Mouse (Mus musculus) embryonic facial prominence, embryonic 11.5 days (tissue): ENCODE measurements at regions not wholly inside any gene's neighbourhood (a gene's known extent, or its start where the extent isn't known, plus 50 kb on each side); places are given as distances from the start of the nearest gene placed in this dataset.
A peak's percentile ranks its signal among the peaks of the same experiment; 100 is the strongest.

Experiments
- ATAC-seq: fragments of 200-750 bp; cut with Nextera tagmentation; replicated peaks from 2 replicates; pipeline ENCODE4 v1.8.0; 2017; ENCODE audit warnings: low read depth; ENCODE audit not compliant: insufficient number of reproducible peaks, low FRiP score, low TSS enrichment
- DNase-seq: peaks from one replicate; pipeline ENCODE4 v3.0.0-alpha.2; 2015; ENCODE audit warnings: low spot score
- H3K27ac ChIP-seq: fragments of 300-500 bp; sonication (generic); replicated peaks from 2 replicates; pipeline ENCODE4 v1.5.1; 2014; ENCODE audit warnings: mild to moderate bottlenecking, low read depth, low read length, control low read depth
- H3K27me3 ChIP-seq: fragments of 300-500 bp; sonication (generic); 2 replicates; pipeline ENCODE4 v1.6.1; 2014; ENCODE audit warnings: mild to moderate bottlenecking, low read length, moderate library complexity, mixed read lengths; ENCODE audit not compliant: control insufficient read depth, insufficient read depth
- H3K36me3 ChIP-seq: fragments of 300-500 bp; sonication (generic); replicated peaks from 2 replicates; pipeline ENCODE4 v1.6.1; 2014; ENCODE audit warnings: low read depth, mild to moderate bottlenecking, low read length, moderate library complexity, mixed read lengths; ENCODE audit not compliant: control insufficient read depth, insufficient read depth
- H3K4me1 ChIP-seq: fragments of 300-500 bp; sonication (generic); 2 replicates; pipeline ENCODE4 v1.6.1; 2014; ENCODE audit warnings: low read length, mixed read lengths; ENCODE audit not compliant: control insufficient read depth, insufficient read depth
- H3K4me2 ChIP-seq: fragments of 300-500 bp; sonication (generic); 2 replicates; pipeline ENCODE4 v1.6.1; 2014; ENCODE audit warnings: low read depth, mild to moderate bottlenecking, control low read depth, low read length, moderate library complexity
- H3K4me3 ChIP-seq: fragments of 300-500 bp; sonication (generic); 2 replicates; pipeline ENCODE4 v1.5.1; 2014; ENCODE audit warnings: low read depth, low read length, control low read depth
- H3K9ac ChIP-seq: fragments of 300-500 bp; sonication (generic); replicated peaks from 2 replicates; pipeline ENCODE4 v1.6.1; 2014; ENCODE audit warnings: mild to moderate bottlenecking, control low read depth, low read length
- H3K9me3 ChIP-seq: fragments of 300-500 bp; sonication (generic); replicated peaks from 2 replicates; pipeline ENCODE4 v1.6.1; 2016; ENCODE audit warnings: mild to moderate bottlenecking, low read length, inconsistent platforms, mixed read lengths; ENCODE audit not compliant: control insufficient read depth
- WGBS: fragments of 180-500 bp; shearing (Covaris S2); extraction: QIAGEN DNeasy Blood & Tissue Kit; methylation state at CpG from one replicate; pipeline ENCODE4 v1.1.7; 2014; 5-methylcytosine and 5-hydroxymethylcytosine counted together

DNA sequence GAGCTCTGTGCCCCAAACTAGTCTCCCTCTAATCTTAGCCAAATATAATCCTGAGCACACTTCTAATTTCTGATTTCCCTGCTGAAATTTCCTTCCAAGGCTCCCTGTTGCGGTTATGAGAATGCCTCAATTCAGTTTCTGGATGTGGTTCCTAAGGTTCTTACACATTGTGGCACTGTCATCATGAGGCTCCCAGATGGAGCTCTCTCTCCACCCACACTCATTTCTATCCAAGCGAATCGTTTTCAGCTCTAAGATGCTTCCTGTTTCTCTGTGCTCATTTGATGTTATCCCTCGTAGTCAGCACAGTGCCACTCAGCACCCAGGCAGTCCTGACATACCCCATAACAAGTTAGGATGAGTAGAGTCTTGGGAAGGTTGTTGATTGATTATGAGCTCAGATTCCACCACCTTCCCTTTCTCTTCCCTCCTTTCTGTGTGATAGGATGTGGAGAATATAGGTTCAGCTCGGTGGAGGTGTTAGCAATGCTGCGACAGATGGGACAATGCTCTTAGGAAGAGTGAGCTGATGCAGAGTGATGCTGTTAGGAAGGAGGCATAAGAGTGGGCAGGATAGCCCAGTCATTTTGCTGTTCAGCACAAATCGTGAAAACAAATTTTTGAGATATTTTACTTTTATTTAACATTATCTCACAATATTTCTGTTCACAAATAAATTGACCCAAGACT is 808.7 kb upstream of the Zeb2 start:
- no peak overlapping the region for H3K4me2 ChIP-seq
- H3K9ac ChIP-seq: no peak overlapping the region
- no peaks in the 10 kb centered on the region for H3K36me3 ChIP-seq
- H3K4me1 ChIP-seq: no peaks in the 10 kb centered on the region
- no peak overlapping the region for H3K27ac ChIP-seq
- WGBS: 89% methylated on average over 7 of the region's 7 CpGs
- no peak overlapping the region for H3K4me3 ChIP-seq
- DNase-seq: no peak
- H3K9me3 ChIP-seq: no peaks in the 10 kb centered on the region
- ATAC-seq: no peak
- H3K27me3 ChIP-seq: no peaks in the 10 kb centered on the region

DNA sequence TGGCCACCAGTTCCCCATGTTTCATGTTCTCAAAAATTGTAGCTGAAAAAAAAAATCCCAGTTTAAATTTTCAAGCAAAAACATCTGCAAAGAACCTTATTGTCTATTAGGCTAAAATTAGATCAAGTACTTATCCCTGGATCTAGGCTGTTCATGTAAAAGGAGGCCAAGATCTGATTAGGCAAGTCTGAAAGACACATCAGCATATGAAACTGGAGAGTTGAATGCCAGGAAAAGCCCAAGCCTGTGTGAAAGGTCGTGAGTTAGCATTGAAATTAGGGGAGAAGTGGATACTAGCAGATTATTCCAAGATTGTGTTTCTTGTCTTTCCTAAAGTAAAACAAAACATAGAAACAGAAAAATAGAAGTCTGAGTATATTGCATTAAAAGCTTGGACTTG is 791.7 kb upstream of the Zeb2 start:
- Histone ChIP-seq H3K9ac (no peak overlapping the region), H3K27me3 (no peaks in the 10 kb centered on the region), H3K36me3 (no peaks in the 10 kb centered on the region), H3K4me2 (no peak overlapping the region), H3K9me3 (no peaks in the 10 kb centered on the region), H3K4me1 (no peaks in the 10 kb centered on the region), H3K4me3 (no peak overlapping the region), H3K27ac (no peak overlapping the region)
- DNase-seq (no peak), ATAC-seq (no peak)
- WGBS: 39% methylated on average over 1 of the region's 1 CpGs

DNA sequence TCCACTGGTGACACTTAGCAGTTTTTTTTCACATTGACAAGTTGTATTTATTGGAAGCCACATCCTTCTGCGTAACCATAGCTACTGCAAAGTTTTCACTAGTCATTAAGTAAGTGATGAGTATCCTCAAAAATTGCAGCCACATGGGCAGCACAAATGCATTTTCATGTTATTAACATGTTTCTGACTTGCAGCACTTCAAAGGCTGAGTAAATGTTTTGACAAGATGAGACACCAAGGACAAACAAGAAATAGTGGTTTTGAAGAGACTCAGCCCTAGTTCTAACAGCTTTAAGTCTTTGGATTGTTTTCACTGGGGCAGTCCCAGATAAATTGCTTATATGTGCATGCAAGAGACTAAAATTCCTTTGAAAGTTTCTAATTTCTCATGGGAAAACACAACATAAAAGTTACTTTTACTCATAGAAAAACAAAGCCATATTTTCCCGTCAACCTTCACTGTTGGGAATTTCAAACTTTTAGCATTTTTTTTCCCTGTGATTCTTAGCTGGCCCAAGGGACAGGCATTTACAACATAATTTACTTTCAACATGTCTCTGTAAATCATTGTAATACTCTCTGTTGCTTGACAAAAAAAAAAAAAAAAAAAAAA is 787.5 kb upstream of the Zeb2 start:
- Histone ChIP-seq H3K4me3 (no peak overlapping the region), H3K4me1 (no peaks in the 10 kb centered on the region), H3K4me2 (no peak overlapping the region), H3K27me3 (no peaks in the 10 kb centered on the region), H3K36me3 (no peaks in the 10 kb centered on the region), H3K9me3 (no peaks in the 10 kb centered on the region), H3K9ac (no peak overlapping the region), H3K27ac (no peak overlapping the region)
- DNase-seq: peak; percentile 15
- WGBS: 51% methylated on average over 2 of the region's 2 CpGs
- no peak for ATAC-seq

DNA sequence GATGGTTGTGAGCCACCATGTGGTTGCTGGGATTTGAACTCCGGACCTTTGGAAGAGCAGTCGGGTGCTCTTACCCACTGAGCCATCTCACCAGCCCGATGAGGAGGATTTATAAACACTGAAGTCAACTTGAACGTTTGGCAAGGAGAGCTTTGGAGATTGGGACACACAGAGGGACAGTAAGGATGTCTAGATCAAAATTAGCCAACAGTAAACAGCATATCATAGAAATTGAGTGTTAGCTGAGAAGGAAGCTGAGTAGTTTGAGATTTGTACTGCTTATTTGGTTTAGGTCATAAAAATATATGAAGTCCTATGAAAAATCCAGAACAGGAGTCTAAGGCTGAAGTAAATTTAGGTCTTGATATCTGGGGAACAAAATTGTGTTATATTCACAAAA is 786.9 kb upstream of the Zeb2 start:
- Histone ChIP-seq H3K4me3 (no peak overlapping the region), H3K9me3 (no peaks in the 10 kb centered on the region), H3K36me3 (no peaks in the 10 kb centered on the region), H3K27ac (no peak overlapping the region), H3K27me3 (no peaks in the 10 kb centered on the region), H3K4me2 (no peak overlapping the region), H3K4me1 (no peaks in the 10 kb centered on the region), H3K9ac (no peak overlapping the region)
- DNase-seq (no peak), ATAC-seq (no peak)
- 88% methylated on average over 3 of the region's 4 CpGs for WGBS

DNA sequence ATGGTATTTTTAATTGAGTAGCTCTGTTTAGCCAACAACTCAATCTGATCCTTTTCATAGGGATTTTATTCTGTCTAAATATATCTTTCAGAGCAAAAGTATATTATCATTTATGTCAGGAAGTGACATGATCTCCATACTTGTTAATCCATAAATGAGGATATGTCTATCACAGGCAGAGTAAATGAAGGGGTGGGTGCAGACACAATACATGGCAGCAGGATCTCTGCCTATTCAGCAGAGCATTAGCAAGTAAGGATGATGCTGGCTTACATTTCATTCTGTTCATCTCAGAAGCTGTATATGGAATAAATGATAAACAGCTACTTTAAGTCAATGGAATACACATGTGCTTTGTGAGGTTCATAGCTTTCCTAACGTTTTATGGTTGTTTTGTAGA is 786.2 kb upstream of the Zeb2 start:
- DNase-seq (no peak), ATAC-seq (no peak)
- Histone ChIP-seq H3K9me3 (no peaks in the 10 kb centered on the region), H3K27me3 (no peaks in the 10 kb centered on the region), H3K27ac (no peak overlapping the region), H3K4me3 (no peak overlapping the region), H3K4me1 (no peaks in the 10 kb centered on the region), H3K4me2 (no peak overlapping the region), H3K9ac (no peak overlapping the region), H3K36me3 (no peaks in the 10 kb centered on the region)
- WGBS: 77% methylated on average over 1 of the region's 1 CpGs

DNA sequence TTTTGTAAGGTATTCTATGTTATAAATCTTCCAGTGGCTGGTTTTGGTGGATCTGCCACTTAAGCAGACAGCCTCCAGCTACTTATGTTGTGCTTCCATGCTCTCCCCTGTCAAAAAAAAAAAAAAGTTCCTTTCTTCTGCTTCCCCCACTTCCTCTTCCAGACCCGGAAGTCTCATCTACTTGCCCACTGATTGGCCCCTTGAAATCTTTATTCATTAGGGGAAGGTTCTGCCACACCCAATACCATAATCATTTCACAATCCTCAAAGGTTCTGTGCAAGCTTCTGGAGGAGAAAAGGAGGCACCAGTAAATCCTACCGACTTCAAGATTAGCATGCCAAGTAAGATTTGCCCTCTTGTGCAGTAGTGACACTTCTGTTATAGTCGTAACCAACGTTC is 784.7 kb upstream of the Zeb2 start:
- H3K4me3 ChIP-seq: no peak overlapping the region
- no peaks in the 10 kb centered on the region for H3K9me3 ChIP-seq
- H3K27ac ChIP-seq: no peak overlapping the region
- no peaks in the 10 kb centered on the region for H3K36me3 ChIP-seq
- DNase-seq (no peak), ATAC-seq (no peak)
- H3K4me2 ChIP-seq: no peak overlapping the region
- H3K27me3 ChIP-seq: no peaks in the 10 kb centered on the region
- no peaks in the 10 kb centered on the region for H3K4me1 ChIP-seq
- 95% methylated on average over 4 of the region's 4 CpGs for WGBS
- no peak overlapping the region for H3K9ac ChIP-seq

DNA sequence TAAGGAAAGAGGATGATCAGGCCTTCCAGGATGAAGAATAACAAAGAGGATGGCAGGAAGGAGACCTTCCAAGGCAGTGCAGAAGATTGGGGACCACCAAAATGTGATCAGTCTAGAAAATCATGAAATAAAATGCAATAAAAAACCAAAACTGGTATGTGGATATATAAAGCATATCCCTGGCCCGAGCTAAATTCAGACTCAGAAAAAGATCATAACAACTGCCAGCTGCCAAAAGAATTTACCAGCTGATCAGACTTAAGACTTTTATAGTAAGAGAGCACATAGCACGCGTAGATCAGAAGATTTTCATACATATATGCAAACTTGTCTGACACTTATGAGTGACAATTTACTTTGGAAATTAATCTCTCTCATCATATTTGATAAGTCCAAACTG is 767.5 kb upstream of the Zeb2 start:
- DNase-seq (no peak), ATAC-seq (no peak)
- H3K27me3 ChIP-seq: no peaks in the 10 kb centered on the region
- no peaks in the 10 kb centered on the region for H3K36me3 ChIP-seq
- no peak overlapping the region for H3K4me2 ChIP-seq
- WGBS: 77% methylated on average over 3 of the region's 3 CpGs
- H3K9me3 ChIP-seq: no peaks in the 10 kb centered on the region
- no peak overlapping the region for H3K9ac ChIP-seq
- H3K4me3 ChIP-seq: no peak overlapping the region
- no peaks in the 10 kb centered on the region for H3K4me1 ChIP-seq
- H3K27ac ChIP-seq: no peak overlapping the region

DNA sequence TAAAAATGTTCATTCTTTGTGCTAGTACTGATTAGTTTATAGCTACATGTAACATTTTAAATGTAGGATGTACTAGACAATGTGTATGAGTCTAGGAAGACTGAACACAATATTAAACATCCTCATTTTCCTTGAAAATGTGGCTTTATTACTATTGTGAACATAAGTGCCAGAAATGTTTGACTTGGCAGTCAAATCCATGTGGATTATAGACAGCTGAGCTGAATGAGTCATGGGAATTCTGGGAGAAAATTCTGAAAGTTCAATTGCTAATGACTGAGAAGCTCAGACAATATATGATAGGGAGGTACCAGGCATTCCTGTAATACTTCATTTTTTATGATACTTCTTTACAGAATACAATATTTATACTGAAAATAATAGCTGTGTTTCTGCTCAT is 761.5 kb upstream of the Zeb2 start:
- Histone ChIP-seq H3K9me3 (no peaks in the 10 kb centered on the region), H3K27ac (no peak overlapping the region), H3K36me3 (no peaks in the 10 kb centered on the region), H3K4me3 (no peak overlapping the region), H3K9ac (no peak overlapping the region), H3K4me1 (no peaks in the 10 kb centered on the region), H3K27me3 (no peaks in the 10 kb centered on the region), H3K4me2 (no peak overlapping the region)
- DNase-seq (no peak), ATAC-seq (no peak)
